ENCODE assay signal across 36 mouse cellular contexts in the genomic region with DNA sequence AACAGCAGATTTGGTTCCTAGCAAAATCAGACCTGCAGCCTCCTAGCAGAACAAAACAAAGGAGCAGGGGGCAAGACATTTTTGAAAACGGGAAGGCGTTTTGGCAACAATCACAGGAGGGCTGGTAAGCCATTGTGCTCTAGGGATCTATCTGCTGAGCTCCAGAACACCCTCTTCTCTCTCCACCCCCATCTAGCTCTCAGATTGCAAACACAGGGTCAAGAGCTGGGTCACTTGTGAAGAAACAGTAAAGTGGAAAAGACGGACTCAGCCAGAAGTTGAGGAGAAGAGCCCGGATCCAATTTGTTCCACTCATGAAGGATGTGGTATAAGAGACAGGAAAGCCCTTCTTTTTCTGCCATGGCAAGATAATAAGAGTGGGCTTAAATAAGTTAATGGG. TPM values are rescaled to one million over a fixed set of nuclear protein-coding genes. Genes with fewer than 3 reads are reported as not detected.
"Had no signal": no experiment of that assay in that cellular context is flagged by ENCODE, and none has a peak within 500 bp of the region (broad histone marks: within the 10 kb centered on the region; RNA-seq: fewer than 3 reads in every experiment).

No protein-coding gene starts in this region.

- ATAC-seq: liver, embryonic 12.5 days; liver, postnatal 0 days; lung, postnatal 0 days; midbrain, embryonic 13.5 days; midbrain, embryonic 15.5 days; midbrain, embryonic 16.5 days had no signal

- H3K4me3 ChIP-seq: limb, embryonic 10.5 days; limb, embryonic 12.5 days; limb, embryonic 13.5 days; limb, embryonic 15.5 days; liver, embryonic 12.5 days; liver, embryonic 13.5 days; liver, embryonic 15.5 days; lung, embryonic 15.5 days; megakaryocyte, embryonic 14.5 days; midbrain, embryonic 10.5 days; midbrain, embryonic 12.5 days; midbrain, embryonic 13.5 days; midbrain, embryonic 15.5 days; myocyte; neural tube, embryonic 12.5 days had no signal

- H3K4me2 ChIP-seq: limb, embryonic 12.5 days; limb, embryonic 13.5 days; limb, embryonic 15.5 days; liver, embryonic 11.5 days; liver, embryonic 12.5 days; liver, embryonic 13.5 days; liver, embryonic 15.5 days; lung, embryonic 14.5 days; lung, embryonic 15.5 days; midbrain, embryonic 12.5 days; midbrain, embryonic 13.5 days; midbrain, embryonic 15.5 days; neural tube, embryonic 12.5 days had no signal

- H3K9me3 ChIP-seq: limb, embryonic 10.5 days; limb, embryonic 12.5 days; limb, embryonic 13.5 days; limb, embryonic 15.5 days; liver, embryonic 12.5 days; liver, embryonic 13.5 days; liver, embryonic 15.5 days; lung, embryonic 15.5 days; megakaryocyte, embryonic 14.5 days; midbrain, embryonic 10.5 days; midbrain, embryonic 12.5 days; midbrain, embryonic 13.5 days; midbrain, embryonic 15.5 days; neural tube, embryonic 12.5 days had no signal

- DNase-seq: left cerebral cortex, postnatal 4 days; liver; liver, embryonic 13.5 days; liver, postnatal 0 days; lung, adult 18-20 months; lung, adult 2 months; lung, embryonic 14.5 days; lung, postnatal 10 days; lung, postnatal 14 days; lung, postnatal 36 days; lung, postnatal 4 days; midbrain, embryonic 14.5 days had no signal

- H3K27me3 ChIP-seq: midbrain, embryonic 15.5 days; neural tube, embryonic 12.5 days had no signal

- H3K9ac ChIP-seq: limb, embryonic 12.5 days; limb, embryonic 13.5 days; limb, embryonic 15.5 days; liver, embryonic 12.5 days; liver, embryonic 13.5 days; liver, embryonic 14.5 days; liver, embryonic 15.5 days; liver, postnatal 0 days; lung, embryonic 14.5 days; lung, embryonic 15.5 days; midbrain, embryonic 12.5 days; midbrain, embryonic 13.5 days; midbrain, embryonic 15.5 days; neural tube, embryonic 12.5 days had no signal

- H3K4me1 ChIP-seq: limb, embryonic 10.5 days; limb, embryonic 12.5 days; limb, embryonic 13.5 days; limb, embryonic 15.5 days; liver, embryonic 12.5 days; liver, embryonic 13.5 days; liver, embryonic 15.5 days; lung, embryonic 15.5 days; megakaryocyte, embryonic 14.5 days; midbrain, embryonic 10.5 days; midbrain, embryonic 12.5 days; midbrain, embryonic 13.5 days; midbrain, embryonic 15.5 days; neural tube, embryonic 12.5 days had no signal

- H3K36me3 ChIP-seq: limb, embryonic 10.5 days; limb, embryonic 12.5 days; limb, embryonic 13.5 days; limb, embryonic 15.5 days; liver, embryonic 12.5 days; liver, embryonic 13.5 days; liver, embryonic 15.5 days; lung, embryonic 15.5 days; midbrain, embryonic 10.5 days; midbrain, embryonic 12.5 days; midbrain, embryonic 13.5 days; midbrain, embryonic 15.5 days; neural tube, embryonic 12.5 days had no signal

- H3K27ac ChIP-seq: limb, embryonic 10.5 days; limb, embryonic 12.5 days; limb, embryonic 13.5 days; limb, embryonic 15.5 days; liver, embryonic 12.5 days; liver, embryonic 13.5 days; liver, embryonic 14.5 days; liver, embryonic 15.5 days; lung, embryonic 15.5 days; macrophage; midbrain, embryonic 10.5 days; midbrain, embryonic 12.5 days; midbrain, embryonic 13.5 days; midbrain, embryonic 15.5 days; neural tube, embryonic 12.5 days had no signal

RNA-seq across cellular contexts. Expression of gene Pcdh19, which starts 7.7 kb away (rescaled TPM):
- total RNA-seq: megakaryocyte progenitor cell, adult 5-6 weeks; megakaryocyte, adult 5-6 weeks; megakaryocyte-erythroid progenitor cell, adult 5-6 weeks; monocyte, adult 5-6 weeks had no signal
- polyA plus RNA-seq: liver, adult 2 months; macrophage had no signal
